Mouse (Mus musculus) embryonic facial prominence, embryonic 10.5 days (tissue): ENCODE results near the gene Cfap97d2. TPM values are rescaled to one million over a fixed set of nuclear protein-coding genes. Genes with fewer than 3 reads are reported as not detected.

Experiments used
- DNase-seq: peaks from one replicate; pipeline ENCODE4 v3.0.0-alpha.2; 2017; ENCODE audit warnings: low spot score
- H3K27ac ChIP-seq: fragments of 300-500 bp; sonication (generic); replicated peaks from 2 replicates; pipeline ENCODE4 v1.5.1; 2016; ENCODE audit warnings: mild to moderate bottlenecking
- H3K27me3 ChIP-seq: fragments of 300-500 bp; sonication (generic); replicated peaks from 2 replicates; pipeline ENCODE4 v1.6.1; 2016; ENCODE audit warnings: low read depth, mild to moderate bottlenecking; ENCODE audit not compliant: poor library complexity, severe bottlenecking
- H3K36me3 ChIP-seq: fragments of 300-500 bp; sonication (generic); replicated peaks from 2 replicates; pipeline ENCODE4 v1.6.1; 2016; ENCODE audit warnings: mild to moderate bottlenecking, moderate library complexity
- H3K4me1 ChIP-seq: fragments of 300-500 bp; sonication (generic); 2 replicates; pipeline ENCODE4 v1.6.1; 2016
- H3K4me3 ChIP-seq: fragments of 300-500 bp; sonication (generic); 2 replicates; pipeline ENCODE4 v1.5.1; 2016; ENCODE audit warnings: mild to moderate bottlenecking, moderate library complexity
- H3K9me3 ChIP-seq: fragments of 300-500 bp; sonication (generic); 2 replicates; pipeline ENCODE4 v1.6.1; 2016; ENCODE audit warnings: mild to moderate bottlenecking
- WGBS: fragments of 180-500 bp; shearing (Covaris S2); methylation state at CpG from one replicate; pipeline ENCODE4 v1.1.7; 2016; 5-methylcytosine and 5-hydroxymethylcytosine counted together
- polyA plus RNA-seq: library from polyadenylated mRNA; unstranded; fragments of >200 nt; fragmentation: Nextera tagmentation; extraction: Ambion mirVana; gene quantifications from 2 replicates; pipeline ENCODE4 v1.2.1, GENCODE M21; 2016

Cfap97d2 gene
- 0.24 and 0.70 TPM in 2 replicates for polyA plus RNA-seq

DNA sequence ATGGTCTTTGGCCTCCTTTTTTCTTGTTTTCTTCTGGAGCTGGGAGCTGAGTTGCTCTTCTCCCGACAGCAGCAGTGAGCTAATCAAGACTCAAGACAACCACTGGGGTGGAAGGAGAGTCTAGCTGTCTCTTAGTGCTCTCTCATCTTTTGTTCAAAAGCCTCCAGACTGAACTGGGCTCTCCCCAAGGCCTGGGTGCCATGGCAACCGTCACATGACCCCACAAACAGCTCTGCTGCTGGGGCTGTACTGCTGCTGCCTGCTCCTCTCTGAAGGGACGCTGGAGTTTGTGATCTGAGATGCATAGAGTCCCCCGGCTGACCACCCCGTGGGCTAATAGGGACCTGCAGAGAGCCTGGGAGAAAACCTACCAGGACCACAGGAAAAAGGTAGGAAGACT is at the start of gene Cfap97d2:
Gene Cfap97d2, plus strand, starts transcription at position 222 of the 400 bp plus-strand sequence.
- H3K4me3 ChIP-seq = peak within 1 kb of the TSS; percentile 39; the same call in 1 of the 2 replicates
- peak; percentile 89 for DNase-seq
- H3K27ac ChIP-seq = peak within 1 kb of the TSS; percentile 81
- 6% methylated on average over 5 of the region's 5 CpGs for WGBS
- H3K27me3 ChIP-seq = no peaks in the 10 kb centered on the region
- peaks cover 21% of the 10 kb centered on the region for H3K4me1 ChIP-seq
- H3K36me3 ChIP-seq = no peaks in the 10 kb centered on the region
- no peaks in the 10 kb centered on the region for H3K9me3 ChIP-seq

GRCm38 (mm10) chr8:13657479-13657878 is 48.2 kb upstream of the Cfap97d2 start:
- no peak for DNase-seq
- no peaks in the 10 kb centered on the region for H3K27me3 ChIP-seq
- WGBS = 76% methylated on average over 12 of the region's 12 CpGs
- no peak overlapping the region for H3K4me3 ChIP-seq
- H3K27ac ChIP-seq = no peak overlapping the region
- 0 out of 2 replicates have a peak, but pooled peaks cover 4% of the 10 kb centered on the region for H3K4me1 ChIP-seq
- H3K36me3 ChIP-seq = no peaks in the 10 kb centered on the region
- no peaks in the 10 kb centered on the region for H3K9me3 ChIP-seq

DNA sequence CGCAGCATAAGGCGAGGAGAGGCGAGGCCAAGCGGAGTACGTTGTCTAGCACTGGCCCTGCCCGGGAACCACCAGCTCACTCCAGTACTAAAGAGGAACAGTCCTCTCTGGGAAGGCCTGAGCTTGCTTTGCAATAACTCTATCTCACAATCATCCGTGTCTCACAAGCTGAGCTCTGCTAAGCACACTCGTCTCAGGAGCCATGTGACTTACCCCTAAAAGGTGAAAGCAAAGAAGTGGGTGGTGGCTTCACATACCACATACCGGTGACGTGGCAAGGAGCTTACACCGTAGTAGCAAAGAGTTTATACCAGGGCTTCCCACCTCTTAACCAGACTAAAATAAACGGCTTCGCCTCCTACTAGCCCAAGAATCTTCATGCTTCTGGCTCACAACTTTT is 45.4 kb upstream of the Cfap97d2 start:
- Histone ChIP-seq H3K9me3 (no peaks in the 10 kb centered on the region), H3K27ac (no peak overlapping the region), H3K36me3 (no peaks in the 10 kb centered on the region), H3K4me3 (no peak overlapping the region), H3K27me3 (no peaks in the 10 kb centered on the region), H3K4me1 (peaks cover 15% of the 10 kb centered on the region)
- WGBS = 91% methylated on average over 13 of the region's 13 CpGs
- DNase-seq = no peak

DNA sequence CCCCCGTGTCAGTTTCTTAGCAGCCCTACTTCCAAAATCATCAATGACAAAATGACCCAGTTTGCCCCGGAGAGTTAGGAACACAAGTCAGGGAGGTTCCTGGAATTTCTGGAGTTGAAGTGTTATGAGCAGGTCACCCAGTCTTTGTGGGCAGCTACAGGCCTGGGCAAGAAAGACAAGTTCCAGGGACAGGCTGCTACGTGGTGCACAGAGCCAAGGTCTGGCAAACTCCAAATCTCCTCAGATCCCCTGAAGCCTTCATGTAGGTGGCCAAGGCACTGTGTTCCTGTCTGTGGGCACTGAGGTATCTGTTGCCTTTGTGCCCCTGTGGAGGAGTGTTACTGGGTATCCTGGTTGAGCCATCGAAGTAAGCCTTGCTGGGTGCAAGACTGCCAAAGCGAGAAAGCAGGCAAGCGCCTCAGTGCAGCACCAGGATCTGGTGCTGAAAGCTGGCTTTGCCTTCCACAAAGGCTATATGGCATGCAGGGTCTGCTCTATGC is 40.9 kb upstream of the Cfap97d2 start:
- no peaks in the 10 kb centered on the region for H3K9me3 ChIP-seq
- peaks cover 48% of the 10 kb centered on the region for H3K4me1 ChIP-seq
- no peaks in the 10 kb centered on the region for H3K27me3 ChIP-seq
- 86% methylated on average over 6 of the region's 6 CpGs for WGBS
- no peak for DNase-seq
- H3K36me3 ChIP-seq = 0 out of 2 replicates have a peak, but pooled peaks cover 4% of the 10 kb centered on the region
- no peak overlapping the region for H3K4me3 ChIP-seq
- 0 out of 2 replicates have a peak overlapping the region, but pooled peaks have one; percentile 10 for H3K27ac ChIP-seq

GRCm38 (mm10) chr8:13665538-13665937 is 40.2 kb upstream of the Cfap97d2 start:
- Histone ChIP-seq H3K4me1 (peaks cover 56% of the 10 kb centered on the region), H3K27ac (no peak overlapping the region), H3K27me3 (no peaks in the 10 kb centered on the region), H3K36me3 (0 out of 2 replicates have a peak, but pooled peaks cover 4% of the 10 kb centered on the region), H3K9me3 (no peaks in the 10 kb centered on the region), H3K4me3 (no peak overlapping the region)
- 84% methylated on average over 4 of the region's 4 CpGs for WGBS
- DNase-seq = no peak

- H3K27me3 ChIP-seq = no peaks in the 10 kb centered on the region
- 81% methylated on average over 8 of the region's 8 CpGs for WGBS
Observed at GRCm38 (mm10) chr8:13665944-13666343, 39.7 kb upstream of the Cfap97d2 start.

DNA sequence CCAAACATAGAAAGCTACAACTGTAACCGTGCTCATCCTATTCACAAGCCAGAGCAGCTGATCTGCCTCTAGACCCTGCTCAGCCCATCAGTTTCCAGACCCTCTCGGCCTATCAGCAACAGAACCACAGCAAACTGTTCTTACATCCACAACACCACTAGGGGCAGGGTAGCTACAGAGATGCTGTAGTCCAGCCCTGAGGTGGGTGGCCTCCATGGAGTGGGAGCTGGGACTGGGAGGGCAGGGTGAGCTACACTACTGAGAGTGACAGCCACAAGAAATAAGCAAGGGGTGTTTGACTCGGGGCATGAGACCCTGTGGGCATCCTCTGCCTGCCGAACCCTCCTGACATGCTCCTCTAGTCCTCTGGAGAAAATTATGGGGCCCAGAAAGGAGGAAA is 37.8 kb upstream of the Cfap97d2 start:
- Histone ChIP-seq H3K27ac (peak overlapping the region; percentile 55), H3K4me3 (no peak overlapping the region), H3K4me1 (peaks cover 64% of the 10 kb centered on the region), H3K27me3 (no peaks in the 10 kb centered on the region), H3K36me3 (0 out of 2 replicates have a peak, but pooled peaks cover 4% of the 10 kb centered on the region), H3K9me3 (no peaks in the 10 kb centered on the region)
- DNase-seq = peak; percentile 31
- WGBS = 66% methylated on average over 4 of the region's 4 CpGs

More at GRCm38 (mm10) chr8:13665944-13666343, 39.7 kb upstream of the Cfap97d2 start:
- no peak overlapping the region for H3K4me3 ChIP-seq
- H3K27ac ChIP-seq = no peak overlapping the region
- DNase-seq = no peak
- 0 out of 2 replicates have a peak, but pooled peaks cover 4% of the 10 kb centered on the region for H3K36me3 ChIP-seq
- H3K4me1 ChIP-seq = peaks cover 60% of the 10 kb centered on the region
- no peaks in the 10 kb centered on the region for H3K9me3 ChIP-seq

DNA sequence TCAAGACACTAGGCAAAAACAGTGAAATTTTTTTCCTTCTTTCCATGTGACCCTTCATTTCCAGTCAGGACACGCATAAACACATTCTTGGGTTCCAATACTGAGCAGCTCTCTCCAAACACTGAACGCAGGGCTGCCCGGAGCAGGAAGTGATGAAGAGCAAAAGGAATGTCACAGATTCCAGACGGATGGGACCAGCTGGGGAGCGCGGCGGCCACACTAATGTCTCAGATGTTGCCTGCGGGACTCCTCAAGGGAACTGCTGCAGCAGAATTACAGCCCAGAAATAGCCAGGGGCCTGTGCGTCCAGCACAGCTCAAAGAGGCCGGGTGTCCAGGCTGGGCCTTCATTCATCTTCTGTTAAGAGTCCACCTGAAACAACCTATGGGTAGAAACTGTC is 37.3 kb upstream of the Cfap97d2 start:
- no peaks in the 10 kb centered on the region for H3K27me3 ChIP-seq
- no peak overlapping the region for H3K4me3 ChIP-seq
- peak; percentile 60 for DNase-seq
- no peaks in the 10 kb centered on the region for H3K9me3 ChIP-seq
- 0 out of 2 replicates have a peak overlapping the region, but pooled peaks have one; percentile 55 for H3K27ac ChIP-seq
- 0 out of 2 replicates have a peak, but pooled peaks cover 4% of the 10 kb centered on the region for H3K36me3 ChIP-seq
- peaks cover 66% of the 10 kb centered on the region for H3K4me1 ChIP-seq
- WGBS = 52% methylated on average over 10 of the region's 10 CpGs

- WGBS = 77% methylated on average over 17 of the region's 17 CpGs
- no peaks in the 10 kb centered on the region for H3K27me3 ChIP-seq
- no peak overlapping the region for H3K4me3 ChIP-seq
- peak overlapping the region; percentile 49 for H3K27ac ChIP-seq
- DNase-seq = no peak
- H3K9me3 ChIP-seq = no peaks in the 10 kb centered on the region
- peaks cover 76% of the 10 kb centered on the region for H3K4me1 ChIP-seq
- 0 out of 2 replicates have a peak, but pooled peaks cover 4% of the 10 kb centered on the region for H3K36me3 ChIP-seq
Observed at GRCm38 (mm10) chr8:13670011-13670471, 35.6 kb upstream of the Cfap97d2 start.

- H3K9me3 ChIP-seq = no peaks in the 10 kb centered on the region
- H3K27ac ChIP-seq = no peak overlapping the region
- H3K27me3 ChIP-seq = no peaks in the 10 kb centered on the region
- no peak for DNase-seq
- WGBS = 91% methylated on average over 10 of the region's 10 CpGs
- 0 out of 2 replicates have a peak, but pooled peaks cover 4% of the 10 kb centered on the region for H3K36me3 ChIP-seq
- peaks cover 75% of the 10 kb centered on the region for H3K4me1 ChIP-seq
- no peak overlapping the region for H3K4me3 ChIP-seq
Observed at GRCm38 (mm10) chr8:13671246-13672003, 34.3 kb upstream of the Cfap97d2 start.

DNA sequence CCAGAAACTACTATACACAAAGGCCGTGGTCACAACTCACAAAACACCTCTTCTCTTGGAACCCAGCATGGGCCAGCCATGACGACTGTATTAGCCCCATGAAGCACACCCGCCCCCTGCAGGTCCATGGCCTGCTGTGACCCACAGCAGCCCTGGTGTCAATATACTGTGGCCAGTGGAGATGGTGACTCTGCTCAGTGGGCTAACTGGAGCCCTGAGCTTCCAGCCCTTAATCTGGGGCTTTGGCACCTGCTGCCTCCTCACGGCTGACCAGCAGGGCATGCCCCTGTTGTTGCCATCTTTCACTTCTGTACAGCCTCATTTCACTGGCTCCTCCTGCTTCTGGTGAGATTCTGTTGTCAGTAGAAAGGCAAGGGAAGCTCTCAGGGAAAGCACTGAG is 32.5 kb upstream of the Cfap97d2 start:
- Histone ChIP-seq H3K9me3 (no peaks in the 10 kb centered on the region), H3K36me3 (no peaks in the 10 kb centered on the region), H3K4me3 (no peak overlapping the region), H3K4me1 (peaks cover 70% of the 10 kb centered on the region), H3K27ac (peak overlapping the region; percentile 44; the same call in 1 of the 2 replicates), H3K27me3 (peaks cover 3% of the 10 kb centered on the region)
- no peak for DNase-seq
- 78% methylated on average over 4 of the region's 4 CpGs for WGBS

DNA sequence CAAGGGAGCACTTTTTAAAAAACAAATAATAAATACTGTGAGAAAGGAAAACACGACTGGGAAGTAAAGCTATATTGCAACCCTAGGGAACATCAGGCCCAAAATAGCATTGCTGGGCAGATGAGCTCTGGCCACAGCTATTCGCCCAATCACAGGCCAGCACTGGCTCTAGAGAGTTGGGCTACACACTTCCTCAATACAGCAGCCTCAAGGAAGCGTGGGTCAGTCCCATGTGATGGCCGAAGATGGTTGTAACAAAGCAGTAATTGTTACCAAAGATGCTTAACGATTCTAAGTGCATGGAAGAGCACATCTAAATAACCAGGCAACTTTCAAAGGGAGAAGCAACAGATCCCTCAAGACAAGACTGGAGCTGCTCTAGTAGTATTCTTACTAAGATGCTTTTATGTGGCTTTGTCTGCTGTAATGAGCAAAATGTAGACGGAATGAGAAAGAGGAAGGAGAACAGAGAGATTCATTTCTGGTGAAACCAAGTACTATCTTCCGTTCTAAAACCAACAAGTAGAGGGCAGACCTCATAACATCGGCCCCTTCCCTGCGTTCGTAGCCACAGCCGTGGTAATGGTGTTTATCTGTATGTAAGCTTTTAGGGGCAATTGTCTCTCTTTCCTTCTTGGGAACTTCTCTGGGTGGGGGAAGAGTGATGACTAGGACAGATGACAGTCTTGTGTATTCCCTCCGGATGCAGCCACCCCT is 31.2 kb upstream of the Cfap97d2 start:
- Histone ChIP-seq H3K4me1 (peaks cover 61% of the 10 kb centered on the region), H3K4me3 (peak overlapping the region; percentile 75; the same call in 1 of the 2 replicates), H3K9me3 (no peaks in the 10 kb centered on the region), H3K36me3 (no peaks in the 10 kb centered on the region), H3K27me3 (peaks cover 15% of the 10 kb centered on the region), H3K27ac (no peak overlapping the region)
- no peak for DNase-seq
- WGBS = 47% methylated on average over 12 of the region's 12 CpGs
